Mouse (Mus musculus) urinary bladder, adult 2 months (tissue): Measurements from ENCODE around the gene Tnrc18. TPM values are rescaled to one million over a fixed set of nuclear protein-coding genes. Genes with fewer than 3 reads are reported as not detected.
A peak's percentile ranks its signal among the peaks of the same experiment; 100 is the strongest.

Experiments used
- DNase-seq: peaks from one replicate; pipeline ENCODE4 v3.0.0; 2022; ENCODE audit warnings: low spot score
- polyA plus RNA-seq: library from polyadenylated mRNA; depleted of rRNA; stranded (reverse); fragments of >200 nt; gene quantifications from 2 replicates; pipeline ENCODE4 v1.2.3, GENCODE M21; 2012

The Tnrc18 gene
- polyA plus RNA-seq, 1 experiment = 21.4 TPM

GRCm38 (mm10) chr5:142822286-142823095 lies 5.0 kb upstream of the Tnrc18 start:
- peak; percentile 55 for DNase-seq

DNA sequence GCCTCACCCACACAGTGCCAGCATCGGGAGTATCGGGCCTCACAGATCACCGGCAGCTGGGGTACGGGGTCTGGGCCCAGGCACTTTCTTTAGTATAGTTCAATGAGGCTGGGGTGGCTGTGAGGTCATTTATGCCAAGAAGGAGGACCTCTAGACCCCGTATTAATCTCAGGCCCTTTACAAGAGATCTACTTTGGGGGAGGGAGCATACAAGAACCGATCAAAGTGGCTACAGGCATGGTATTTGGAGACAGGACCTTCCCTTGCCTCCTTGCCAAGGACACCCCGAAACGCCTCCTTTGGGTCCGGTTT lies 4.5 kb upstream of the Tnrc18 start:
- DNase-seq = no peak

DNA sequence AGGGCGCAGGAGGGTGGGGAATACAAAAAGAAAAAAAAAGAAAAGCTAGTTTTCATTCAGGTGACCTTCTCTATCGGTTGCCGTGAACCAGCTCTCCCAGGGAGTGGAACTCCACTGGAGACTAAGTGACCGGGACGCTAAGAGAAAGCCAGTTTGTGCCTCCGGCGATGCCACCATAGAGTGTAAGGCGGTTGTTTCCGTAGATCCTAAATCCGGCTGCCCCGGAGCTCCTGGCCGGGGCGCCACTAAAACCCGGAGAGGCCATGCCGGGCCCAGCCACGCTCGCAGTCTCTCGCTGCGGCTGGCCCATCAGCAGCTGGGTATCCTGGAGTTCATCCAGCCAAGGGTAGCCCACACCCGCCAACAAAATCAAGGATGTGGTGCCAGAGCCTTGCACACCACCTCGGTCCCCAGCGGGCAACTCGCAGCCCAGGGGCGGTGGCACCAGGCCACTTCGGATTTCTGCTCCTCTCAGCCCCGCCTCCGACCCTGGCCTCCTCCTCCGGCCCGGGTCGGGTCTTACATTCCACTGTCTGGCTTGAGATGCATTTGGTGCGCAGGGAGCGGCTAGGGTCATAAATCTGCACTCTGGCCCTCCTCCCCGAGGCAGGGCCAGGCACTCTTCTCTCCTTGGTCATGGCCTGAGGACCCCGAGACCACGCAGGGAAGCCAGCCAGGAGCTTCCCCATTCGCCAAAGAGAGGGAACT lies 4.0 kb upstream of the Tnrc18 start:
- DNase-seq = peak; percentile 96

DNA sequence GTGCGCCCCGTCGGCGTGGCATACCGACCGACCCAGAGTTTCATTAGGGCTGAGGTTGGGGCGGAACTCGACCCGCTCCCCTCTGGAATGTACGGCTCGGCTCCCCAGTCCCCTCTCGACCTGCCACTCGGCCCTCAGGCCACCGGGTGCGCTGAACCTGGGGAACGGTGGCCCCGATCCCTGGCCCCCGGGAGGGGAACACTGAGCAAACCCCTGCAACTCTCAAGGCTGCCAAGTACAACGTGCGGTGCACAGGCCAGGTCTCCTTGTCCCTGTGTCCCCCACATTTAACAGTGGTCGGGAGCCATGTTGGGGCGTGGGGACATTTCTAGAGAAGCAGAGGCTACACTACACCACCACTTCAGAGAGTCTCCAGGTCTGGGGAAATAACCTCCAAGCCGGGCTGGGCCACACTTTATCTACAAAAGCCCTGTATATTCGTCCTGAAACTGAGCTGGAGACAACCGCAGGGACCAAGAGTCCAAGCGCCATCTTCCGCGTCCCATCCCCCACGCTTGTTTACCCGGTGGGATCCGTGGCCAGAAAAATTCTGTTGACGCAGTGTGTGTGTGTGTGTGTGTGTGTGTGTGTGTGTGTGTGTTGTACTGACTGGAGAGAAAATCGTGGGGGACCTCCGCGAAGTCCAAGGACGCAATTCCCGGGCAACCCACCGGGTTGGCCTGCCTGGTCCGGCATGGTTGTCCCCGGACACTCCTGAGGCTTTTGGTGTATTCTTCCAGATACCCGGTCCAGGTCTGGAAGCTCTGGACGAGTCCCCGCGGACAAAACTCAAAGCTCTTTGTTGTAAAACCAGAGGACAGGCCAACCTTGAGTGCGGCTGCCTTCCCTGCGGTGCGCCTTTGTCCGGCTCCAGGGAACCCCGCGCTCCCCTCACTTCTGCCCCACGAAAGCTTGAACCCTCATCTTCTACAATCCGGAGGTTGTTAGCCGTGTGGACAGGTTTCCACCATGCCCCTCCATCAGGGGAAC lies 3.1 kb upstream of the Tnrc18 start:
- DNase-seq = peak; percentile 74

- peak; percentile 52 for DNase-seq
These were observed 2.2 kb upstream of the Tnrc18 start for GRCm38 (mm10) chr5:142819385-142820275.

- peak; percentile 48 for DNase-seq
These were observed 1.2 kb upstream of the Tnrc18 start for GRCm38 (mm10) chr5:142818435-142819360.

- peak; percentile 81 for DNase-seq
These were observed 495 bp downstream of the Tnrc18 start for GRCm38 (mm10) chr5:142816811-142817523.

- peak; percentile 56 for DNase-seq
These were observed 1.2 kb downstream of the Tnrc18 start for GRCm38 (mm10) chr5:142816031-142816810.

DNA sequence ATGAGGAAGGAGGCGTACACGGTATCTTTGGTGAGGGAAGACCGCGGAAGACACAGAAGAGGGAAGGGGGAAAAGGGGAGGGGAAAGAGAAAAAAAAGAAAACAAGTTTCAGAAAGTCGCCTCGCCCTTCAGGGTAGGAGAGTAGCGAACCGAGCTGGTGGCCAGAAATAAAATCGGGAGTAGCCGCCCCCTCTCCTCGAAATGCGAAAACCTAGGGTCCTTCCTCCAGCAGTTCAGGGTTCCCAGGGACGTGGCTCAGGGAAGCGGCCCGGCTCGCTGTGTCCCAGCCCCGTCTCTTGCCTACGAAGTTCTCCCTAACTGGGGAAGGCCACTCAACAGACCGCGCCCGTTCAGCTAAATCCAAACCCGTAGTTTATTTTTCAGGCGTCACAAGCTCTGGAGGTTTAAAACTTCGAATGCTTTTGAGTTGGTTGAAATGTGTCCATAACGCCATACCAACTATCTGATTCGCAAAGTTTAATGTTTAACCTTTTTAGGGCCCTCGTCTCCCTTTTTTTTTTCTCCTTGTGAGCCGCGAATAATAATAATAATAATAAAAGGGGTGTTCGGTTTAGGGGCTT lies 2.0 kb downstream of the Tnrc18 start:
- peak; percentile 43 for DNase-seq

DNA sequence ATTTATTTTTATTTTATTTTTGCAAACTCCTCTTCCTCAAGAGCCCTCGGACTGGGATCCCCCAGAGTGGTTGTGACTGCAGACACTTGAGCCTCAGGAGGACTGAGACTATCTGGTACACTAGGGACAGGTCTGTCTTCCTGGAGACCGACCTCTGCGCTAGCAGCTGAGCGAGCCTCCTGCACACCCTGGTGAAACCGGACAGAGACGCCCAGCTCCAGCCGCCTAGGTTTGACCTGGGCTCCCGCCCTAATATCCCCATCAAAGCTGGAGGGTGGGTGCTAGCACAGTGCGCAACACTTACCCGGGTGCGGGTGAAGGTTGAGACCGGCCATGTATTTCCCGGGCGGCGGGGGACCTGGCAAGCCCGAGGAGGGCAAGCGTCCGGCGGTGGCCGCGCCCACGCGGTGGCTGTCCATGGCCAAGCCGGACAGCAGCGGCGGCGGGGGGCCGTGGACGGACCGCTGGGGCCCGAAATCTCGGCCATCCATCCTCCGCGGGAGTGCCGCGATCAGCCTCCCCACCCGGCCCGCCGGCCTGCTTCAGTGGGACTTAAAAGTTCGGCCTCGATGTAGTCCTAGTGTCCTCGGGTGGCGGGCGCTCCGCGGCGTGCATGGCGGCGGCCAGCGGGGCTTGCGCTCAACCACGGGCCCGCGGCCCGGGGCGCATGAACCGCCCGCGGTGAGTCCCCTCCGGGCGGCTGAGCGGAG lies 2.6 kb downstream of the Tnrc18 start:
- peak; percentile 62 for DNase-seq

DNA sequence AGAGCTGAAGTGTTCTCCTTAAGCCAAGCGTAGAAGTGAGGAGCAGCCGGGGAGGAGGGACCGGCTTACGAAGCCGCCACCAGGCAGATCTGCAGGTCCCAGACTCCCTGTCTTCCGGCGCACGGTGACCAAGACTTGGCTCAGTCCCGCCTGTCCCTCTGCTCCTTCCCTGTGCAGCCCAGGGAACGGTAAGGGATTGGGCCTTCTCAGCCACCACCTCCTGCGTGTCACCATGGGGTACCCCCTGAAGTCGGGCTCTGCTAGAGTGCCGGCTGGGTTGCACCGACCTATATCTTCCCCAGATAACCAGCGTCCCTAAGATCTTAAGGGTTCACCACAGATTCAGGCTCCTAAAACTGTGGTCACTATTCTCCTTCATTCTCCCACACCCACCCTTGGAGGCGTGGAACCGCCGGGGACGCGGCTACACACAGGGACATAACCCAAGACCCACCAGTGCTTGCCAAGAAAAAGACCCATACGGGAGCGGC lies 3.3 kb downstream of the Tnrc18 start:
- DNase-seq = peak; percentile 49

- DNase-seq = peak; percentile 39
These were observed 3.7 kb downstream of the Tnrc18 start for GRCm38 (mm10) chr5:142813722-142814111.

DNA sequence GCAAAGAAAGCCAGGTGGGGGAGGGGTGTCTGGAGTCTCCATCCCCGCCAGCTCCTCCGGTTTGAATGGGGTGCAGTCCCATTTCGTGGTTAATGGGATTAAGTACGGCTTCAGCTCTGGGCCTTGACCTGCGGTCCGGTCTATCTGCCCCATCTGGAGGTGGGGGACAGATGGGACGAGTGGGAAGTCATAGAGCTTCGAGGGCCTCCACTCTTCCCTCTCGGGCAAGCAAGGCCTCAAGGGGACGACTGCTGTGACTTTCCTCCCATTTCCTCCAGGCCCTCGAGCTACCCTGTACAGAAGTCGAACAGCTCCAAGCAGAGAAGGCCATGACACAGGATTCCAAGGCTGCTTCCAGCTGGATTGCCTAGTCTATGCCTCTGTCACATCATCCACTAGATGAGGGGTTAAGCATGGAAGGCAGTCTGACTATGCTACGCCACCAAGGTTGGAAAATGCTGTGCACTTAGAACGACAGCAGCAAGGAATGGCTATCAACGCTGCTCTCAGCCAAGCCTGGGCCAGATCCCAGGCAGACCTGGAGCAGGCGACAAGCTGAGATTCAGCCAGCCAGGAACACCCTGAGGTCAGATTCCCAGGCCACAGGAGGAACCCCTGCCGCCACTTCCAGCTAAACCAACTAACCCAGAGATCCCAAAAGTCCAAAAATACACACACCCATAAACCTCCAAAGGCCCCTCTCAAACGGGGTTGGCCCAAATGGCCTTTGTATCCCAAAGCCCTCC lies 4.3 kb downstream of the Tnrc18 start:
- DNase-seq = no peak

DNA sequence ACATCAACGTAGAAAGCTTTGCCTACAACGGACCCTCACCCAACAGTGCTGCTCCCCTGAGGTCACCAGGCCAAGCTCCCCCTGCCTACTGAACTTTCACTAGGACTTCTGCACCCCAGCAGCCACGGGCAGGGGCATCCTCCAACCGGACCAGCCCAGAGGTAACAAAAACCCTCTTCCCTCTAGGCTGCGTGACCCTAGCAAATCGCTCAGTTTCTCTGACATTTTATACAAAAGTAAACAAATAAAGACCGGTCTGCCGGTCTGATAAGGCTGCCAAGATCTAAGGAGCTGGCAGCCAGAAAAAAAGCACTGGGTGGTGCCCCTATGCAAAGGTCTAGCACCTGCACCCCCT lies 4.9 kb downstream of the Tnrc18 start:
- DNase-seq = no peak

DNA sequence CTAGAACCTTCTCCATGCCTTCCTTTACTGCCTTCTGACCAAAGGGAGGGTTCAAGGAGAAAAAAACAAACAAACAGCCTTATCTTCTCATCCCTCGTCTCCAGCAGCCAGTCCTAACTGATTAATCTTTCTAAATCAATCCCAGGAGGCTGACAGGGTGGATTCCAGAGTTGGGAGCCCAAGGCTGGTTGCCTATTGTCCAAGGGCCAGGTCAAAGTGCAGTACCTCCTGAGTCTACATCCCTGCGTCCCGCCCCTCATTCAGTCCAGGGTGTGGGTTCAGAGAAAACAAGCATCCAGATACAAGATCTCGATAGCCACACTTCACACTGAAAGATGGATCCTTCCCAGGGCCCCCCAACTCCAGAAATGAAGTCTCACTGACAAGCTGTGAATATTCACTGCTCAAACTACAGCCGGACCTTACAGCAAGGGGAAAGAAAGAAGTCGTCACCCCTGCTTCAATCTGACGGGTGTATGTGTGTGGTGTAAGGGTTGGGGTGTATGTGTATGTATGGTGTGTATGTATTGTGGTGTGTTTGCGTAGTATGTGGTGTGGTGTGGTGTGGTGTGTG lies 5.5 kb downstream of the Tnrc18 start:
- DNase-seq = no peak
